Mouse (Mus musculus): Measurements from ENCODE around the gene Mgll. TPM values are rescaled to one million over a fixed set of nuclear protein-coding genes. Genes with fewer than 3 reads are reported as not detected.

The Mgll gene
- 0.80 TPM for total RNA-seq (2023)

DNA sequence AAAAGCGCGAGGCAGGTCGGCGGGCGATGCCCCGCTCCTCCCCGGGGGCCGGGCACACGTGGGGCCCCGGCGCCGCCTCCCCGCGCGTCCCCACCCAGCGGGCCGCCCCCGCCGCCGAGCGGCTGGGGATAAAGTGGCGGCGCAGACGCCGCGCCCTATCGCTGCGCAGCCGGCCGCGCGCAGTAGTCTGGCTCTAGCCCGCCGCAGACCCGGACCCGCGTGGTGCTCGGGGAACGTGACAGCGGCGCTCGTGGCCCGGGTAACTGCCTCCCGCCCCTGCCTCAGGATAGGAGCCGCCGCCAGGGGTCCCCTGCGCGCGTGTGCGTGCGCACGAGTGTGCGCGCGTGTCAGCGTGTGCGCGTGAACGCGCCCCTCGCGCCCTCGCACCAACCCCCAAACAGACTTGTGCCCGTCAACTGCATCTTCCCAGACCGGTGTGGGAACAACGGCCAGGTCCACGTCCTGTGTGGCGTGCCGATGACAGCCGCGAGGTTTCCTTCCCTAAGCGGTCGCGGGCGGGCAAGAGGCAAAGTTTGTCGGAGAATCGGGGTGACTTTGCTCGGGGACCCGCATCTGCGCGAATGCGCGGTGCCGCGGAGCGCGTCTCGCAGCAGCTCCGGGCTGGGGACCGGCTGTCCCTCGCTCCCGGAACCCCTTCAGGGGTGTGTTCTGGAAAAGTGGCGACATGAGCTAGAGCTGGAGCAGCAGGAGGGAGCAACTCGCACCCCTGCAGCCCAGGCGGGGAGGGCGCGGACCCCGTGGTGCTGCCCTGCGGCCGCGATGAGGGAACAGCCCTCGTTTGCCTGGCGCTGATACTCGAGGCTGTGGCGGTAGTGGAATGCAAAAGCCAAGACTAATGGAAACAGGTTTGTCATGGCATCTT lies at the start of gene Mgll:
Gene Mgll (plus strand): TSS at position 100 of the 883 bp plus-strand sequence.

DNA sequence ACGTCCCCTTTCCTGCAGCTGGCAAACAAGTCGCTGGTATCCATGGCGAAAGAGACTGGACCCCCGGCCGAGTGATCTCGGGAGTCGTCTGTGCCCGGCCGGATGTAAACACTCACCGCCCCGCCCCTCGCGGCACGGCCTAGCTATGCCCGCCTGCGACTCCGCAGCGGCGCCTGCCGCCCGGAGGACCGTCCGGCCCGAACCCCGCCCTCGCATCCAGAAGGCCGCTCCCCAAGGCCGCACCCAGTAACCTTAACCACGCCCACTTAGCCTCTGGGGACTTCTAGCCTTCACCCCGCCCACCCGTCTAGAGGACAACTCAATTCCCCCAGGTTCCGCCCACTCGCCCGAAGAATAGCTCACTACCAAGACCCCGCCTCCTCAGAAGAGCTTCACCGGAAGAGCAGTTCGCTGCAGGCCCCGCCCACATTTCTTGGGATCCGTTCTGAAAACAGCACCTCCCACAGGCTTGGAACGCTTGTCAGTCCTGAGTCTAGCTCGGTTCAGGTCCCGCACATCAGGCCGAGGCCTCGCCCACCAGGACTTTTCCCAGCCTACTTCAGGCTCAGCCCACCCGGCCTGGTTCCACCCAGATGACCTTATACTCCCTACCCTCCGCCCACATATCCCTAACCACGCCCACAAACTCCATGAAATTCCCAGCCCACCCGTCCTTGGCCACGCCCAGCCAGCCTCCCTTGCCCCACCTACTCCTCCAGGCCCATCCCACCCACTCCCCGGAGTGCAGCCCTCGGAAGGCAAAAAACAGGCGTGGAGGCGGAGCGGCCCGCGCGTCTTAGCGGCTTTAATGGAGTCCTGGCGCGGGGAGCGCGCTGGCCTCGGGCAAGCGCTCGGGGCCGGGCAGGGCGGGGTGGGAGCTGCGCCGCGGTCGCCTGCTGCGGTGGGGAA lies 117.8 kb downstream of the Mgll start, which contains the start of gene Abtb1:
Gene Abtb1 (minus strand): TSS at position 204 of the 909 bp plus-strand sequence.

DNA sequence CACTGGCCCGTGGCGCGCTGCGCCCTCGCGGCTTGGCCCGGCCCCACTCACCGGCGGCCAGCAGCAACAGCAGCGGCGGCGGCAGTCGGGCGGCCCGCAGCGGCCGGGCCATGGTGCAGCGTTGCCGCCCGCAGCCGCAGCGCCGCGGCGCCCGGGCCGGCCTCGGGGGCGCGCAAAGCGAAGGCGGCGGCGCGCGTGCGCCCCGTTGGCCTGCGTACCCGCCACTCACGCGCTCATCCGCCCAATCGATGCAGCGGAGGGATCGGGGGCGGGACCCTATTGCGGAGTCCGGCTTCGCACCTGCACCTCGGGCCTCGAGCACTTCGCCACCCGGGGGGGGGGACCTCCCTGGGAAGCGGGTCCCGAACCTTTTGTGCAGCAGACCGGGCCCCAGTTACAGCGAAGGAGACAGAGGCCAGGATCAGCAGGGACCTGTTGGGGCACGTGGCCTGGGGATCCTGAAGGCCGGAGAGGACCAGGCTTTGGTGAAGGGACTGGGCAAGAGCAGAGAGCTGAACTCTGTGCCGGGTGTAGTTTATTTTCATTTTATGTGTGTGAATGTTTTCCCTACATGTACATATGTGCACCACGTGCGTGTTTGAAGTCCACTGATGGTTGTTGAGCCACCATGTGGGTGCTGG lies 150.8 kb downstream of the Mgll start, which contains the start of gene Podxl2:
Gene Podxl2 (minus strand): TSS at position 177 of the 641 bp plus-strand sequence.

Other genes starting within 250 kb of the Mgll start
- 182 TPM for gene Sec61a1, start 205.5 kb upstream of the Mgll start, total RNA-seq (2023)
- not detected for gene Kbtbd12, start 86.5 kb upstream of the Mgll start, total RNA-seq (2023)
- 51.6 TPM for gene Abtb1, start 117.6 kb downstream of the Mgll start, total RNA-seq (2023)
- gene Podxl2, start 150.6 kb downstream of the Mgll start, total RNA-seq (2023), result not detected
- gene Mcm2, start 174.4 kb downstream of the Mgll start, total RNA-seq (2023), result 45.7 TPM
- 78.4 TPM for gene Tpra1, start 177.8 kb downstream of the Mgll start, total RNA-seq (2023)